Mouse (Mus musculus): ENCODE data around the gene Bsx. TPM values are rescaled to one million over a fixed set of nuclear protein-coding genes. Genes with fewer than 3 reads are reported as not detected.

Bsx gene
- total RNA-seq, 2 experiments from 2014 or later = 0.12 TPM; not detected in 1

DNA sequence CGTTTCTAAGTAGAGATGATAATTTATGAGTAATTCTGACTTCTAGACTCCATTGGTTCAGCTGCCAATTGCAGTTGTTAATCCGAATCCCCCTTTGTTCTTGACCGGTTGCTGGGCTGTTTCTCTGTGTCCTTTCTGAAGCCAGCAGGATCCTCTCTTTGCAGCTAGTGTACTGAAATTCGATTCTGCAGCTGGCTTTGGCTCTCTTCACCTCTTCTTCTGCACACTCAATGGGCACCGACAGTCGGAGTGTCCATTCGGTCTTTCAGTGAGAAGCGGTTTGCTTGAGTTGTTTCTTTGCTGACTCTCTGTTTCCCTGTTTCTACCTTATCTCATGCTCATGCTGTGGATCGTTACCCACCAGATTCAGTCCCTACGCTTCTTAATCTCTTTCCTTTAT is 11.7 kb downstream of the Bsx start:
- DNase-seq (ENCODE audit: extremely low spot score in 1 of 2, low spot score in 1 of 2) = no peak

DNA sequence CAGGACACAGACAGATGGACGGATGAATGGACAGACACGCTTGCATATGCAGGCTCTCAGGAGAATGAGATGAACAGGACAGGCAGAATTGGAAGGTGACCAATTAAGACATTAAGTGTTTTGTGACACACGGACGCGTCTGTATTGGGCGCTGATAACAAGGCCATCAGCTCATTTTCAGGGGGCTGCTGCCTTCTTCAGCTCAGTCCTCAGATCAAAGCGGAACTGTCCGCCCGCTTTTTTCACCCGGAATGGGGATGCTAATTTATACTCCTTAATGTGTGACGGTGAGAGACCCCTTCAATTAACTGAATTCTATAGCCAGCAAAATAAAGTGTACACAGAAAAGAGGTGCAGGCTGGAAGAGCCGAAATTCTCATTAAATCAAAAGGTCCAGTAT is 15.5 kb downstream of the Bsx start:
- no peak for DNase-seq (ENCODE audit: extremely low spot score in 1 of 2, low spot score in 1 of 2)

DNA sequence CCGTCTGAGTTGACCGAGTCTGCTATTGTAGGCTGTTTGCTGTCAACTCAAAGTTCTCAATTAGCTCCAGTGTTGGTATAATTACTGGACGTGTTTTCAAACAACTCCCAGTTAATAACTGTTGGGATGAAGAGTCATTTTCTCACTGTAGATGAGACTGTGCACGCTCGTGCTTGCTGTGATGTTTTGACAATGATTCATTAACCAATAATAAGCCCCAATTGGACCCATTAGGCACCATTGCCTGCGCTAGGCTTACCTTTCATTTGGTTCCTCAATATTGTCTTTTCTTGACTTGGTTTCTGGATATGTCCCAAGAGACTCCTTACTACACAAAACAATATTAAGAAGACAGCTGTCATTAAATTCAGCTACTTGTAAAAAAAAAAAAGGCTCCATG is 18.5 kb downstream of the Bsx start:
- no peak for DNase-seq (ENCODE audit: extremely low spot score in 1 of 2, low spot score in 1 of 2)

DNA sequence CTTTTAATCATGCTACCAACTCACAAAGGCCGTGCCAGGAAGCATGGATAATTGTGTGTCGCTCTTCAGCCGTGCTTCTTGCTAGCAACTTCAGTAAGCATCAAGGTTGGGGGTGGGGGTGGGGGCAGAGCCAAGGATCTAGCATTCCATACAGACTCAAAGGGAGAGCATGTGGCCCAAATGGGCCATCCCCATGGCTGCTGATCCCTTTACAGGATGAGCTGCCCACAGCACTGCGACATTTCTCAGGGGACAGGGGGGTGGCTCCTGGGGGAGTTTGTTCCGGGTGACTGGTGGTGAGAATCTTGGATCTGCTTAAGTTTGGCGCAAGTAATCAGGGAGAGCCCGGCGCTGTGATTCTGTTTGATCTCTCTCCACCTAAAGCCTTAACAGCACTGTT is 33.5 kb downstream of the Bsx start:
- DNase-seq (ENCODE audit: extremely low spot score in 1 of 2, low spot score in 1 of 2) = no peak

DNA sequence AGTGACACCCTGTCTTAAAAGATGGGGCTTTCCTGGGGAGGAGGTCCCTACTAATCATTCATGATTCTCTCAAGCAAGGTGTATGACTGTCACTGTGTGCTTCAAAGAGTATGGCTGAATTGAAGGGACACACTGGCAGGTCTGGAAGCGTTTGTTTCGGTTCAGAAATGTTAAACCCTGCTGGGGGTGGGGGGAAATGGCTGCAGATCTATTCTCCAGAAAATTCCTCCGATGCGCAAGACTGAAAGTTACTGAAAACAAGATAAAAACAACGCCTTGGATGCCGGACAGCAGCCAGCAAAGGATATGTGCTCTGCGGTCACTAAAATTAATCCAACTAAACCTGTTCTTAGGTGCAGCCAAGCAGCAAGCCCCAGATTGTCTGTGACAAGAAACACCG is 34.5 kb downstream of the Bsx start:
- DNase-seq (ENCODE audit: extremely low spot score in 1 of 2, low spot score in 1 of 2) = no peak

DNA sequence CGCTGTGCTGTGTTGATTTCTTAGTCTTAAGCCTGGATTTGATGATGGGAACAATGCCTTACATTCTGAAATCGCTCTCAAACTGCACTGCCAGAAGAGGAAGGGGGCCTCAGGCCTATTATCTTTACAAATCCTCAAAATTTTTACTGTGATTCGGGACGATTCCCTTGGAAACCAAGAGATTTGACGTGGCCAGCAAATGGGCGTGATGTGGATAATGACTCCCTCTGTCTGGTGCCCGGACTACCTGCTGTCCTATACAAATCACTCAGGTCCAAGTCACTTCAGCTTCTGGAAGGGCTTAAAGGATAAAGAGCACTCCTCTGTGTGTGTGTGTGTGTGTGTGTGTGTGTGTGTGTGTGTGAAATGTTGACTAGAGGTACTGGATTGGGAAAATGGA is 35.0 kb downstream of the Bsx start:
- no peak for DNase-seq (ENCODE audit: extremely low spot score in 1 of 2, low spot score in 1 of 2)

DNA sequence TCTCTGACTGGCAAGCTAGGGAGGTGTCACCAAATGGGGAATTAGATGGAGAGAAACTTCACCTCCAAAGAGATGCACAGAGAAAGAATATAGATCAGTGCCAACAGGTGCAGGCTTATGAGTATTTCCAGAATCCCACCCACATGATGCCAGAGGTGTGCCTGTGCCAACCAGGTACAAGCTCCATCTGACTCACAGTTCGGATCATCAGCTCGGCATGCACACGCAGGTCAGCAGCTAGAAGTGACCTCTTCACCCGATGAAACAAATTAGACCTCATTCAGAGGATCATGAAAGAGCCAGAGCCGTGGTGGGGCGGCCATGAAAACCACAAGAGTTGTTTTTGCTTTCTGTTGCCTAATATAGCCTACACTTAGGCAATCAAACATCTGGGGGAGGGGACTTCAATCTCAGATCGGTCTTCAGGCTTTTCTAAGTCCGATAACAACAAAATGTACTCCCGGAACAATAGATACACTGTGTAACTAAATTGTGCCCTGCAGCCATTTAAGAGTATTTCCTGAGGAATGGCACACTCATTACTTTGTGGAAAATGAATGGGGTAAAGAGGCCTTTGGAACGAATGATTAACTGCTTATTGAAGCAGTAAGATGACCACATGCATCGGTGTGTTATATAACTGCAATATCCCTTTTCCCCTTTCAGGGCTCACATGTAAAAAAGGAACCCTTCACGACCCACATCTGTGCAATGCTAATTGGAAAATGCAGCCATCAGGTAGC is 44.1 kb downstream of the Bsx start:
- no peak for DNase-seq (ENCODE audit: extremely low spot score in 1 of 2, low spot score in 1 of 2)

DNA sequence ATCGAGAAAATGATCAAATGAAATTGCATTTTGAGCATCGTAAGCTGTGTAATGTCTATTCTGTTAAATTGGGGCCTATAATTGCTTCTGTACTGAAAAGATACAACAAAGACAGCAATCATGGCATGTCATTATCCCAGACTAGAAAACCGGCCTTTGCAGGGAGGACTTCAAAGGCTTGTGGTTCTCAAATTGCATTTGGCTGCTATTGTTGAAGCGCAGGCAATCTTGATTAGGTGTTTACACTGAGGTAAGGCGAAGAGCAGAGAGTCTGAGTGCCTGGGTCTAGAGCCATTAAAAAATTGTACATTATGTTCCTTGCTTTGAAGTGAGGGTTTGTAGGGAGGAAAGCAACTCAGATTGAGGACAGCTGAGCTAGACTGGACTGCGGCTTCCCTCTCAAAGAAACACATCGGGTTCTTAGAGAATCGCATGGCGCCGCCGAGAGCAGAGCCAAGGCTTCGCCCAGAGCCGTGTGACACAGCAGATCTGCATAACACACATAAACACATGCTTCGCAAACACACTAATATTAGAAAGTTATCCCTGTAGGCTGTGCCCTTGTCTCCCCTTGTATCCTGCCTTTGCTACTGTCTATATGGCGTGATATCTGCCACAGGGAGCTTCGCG is 53.5 kb downstream of the Bsx start:
- no peak for DNase-seq (ENCODE audit: extremely low spot score in 1 of 2, low spot score in 1 of 2)

Other genes starting within 250 kb of the Bsx start
- not detected for gene Gm21915, start 203.5 kb upstream of the Bsx start, total RNA-seq (2021)
- gene Clmp, start 188.2 kb upstream of the Bsx start, total RNA-seq (2021) = 10 to 100 TPM; 27.2 to 30.0 TPM
- gene Hspa8, start 73.1 kb upstream of the Bsx start, total RNA-seq (2021) = 1,000 to 10,000 TPM; 2,114 to 2,470 TPM
- under 1 TPM; 0.25 to 0.89 TPM for gene Jhy, start 90.0 kb downstream of the Bsx start, total RNA-seq (2021)
- gene Crtam, start 130.5 kb downstream of the Bsx start, total RNA-seq (2021) = under 1 TPM in 1 of 2 experiments, not detected in 1; 0.19 TPM